Mouse (Mus musculus) stomach, postnatal 0 days (tissue): ENCODE data around the gene Inca1. TPM values are rescaled to one million over a fixed set of nuclear protein-coding genes. Genes with fewer than 3 reads are reported as not detected.

Source experiments
- ATAC-seq: fragments of 200-750 bp; cut with Nextera tagmentation; 2 replicates; pipeline ENCODE4 v1.8.0; 2017; ENCODE audit not compliant: low FRiP score, low TSS enrichment
- DNase-seq: peaks from one replicate; pipeline ENCODE4 v3.0.0-alpha.2; 2016; ENCODE audit warnings: low spot score
- H3K27ac ChIP-seq: fragments of 300-500 bp; sonication (generic); replicated peaks from 2 replicates; pipeline ENCODE4 v1.5.1; 2014; ENCODE audit warnings: mild to moderate bottlenecking, control low read depth
- H3K27me3 ChIP-seq: fragments of 300-500 bp; sonication (generic); 2 replicates; pipeline ENCODE4 v1.6.1; 2014; ENCODE audit warnings: low read length; ENCODE audit not compliant: control insufficient read depth, insufficient read depth
- H3K36me3 ChIP-seq: fragments of 300-500 bp; sonication (generic); 2 replicates; pipeline ENCODE4 v1.6.1; 2014; ENCODE audit warnings: low read length, mixed read lengths; ENCODE audit not compliant: control insufficient read depth, insufficient read depth
- H3K4me1 ChIP-seq: fragments of 300-500 bp; sonication (generic); replicated peaks from 2 replicates; pipeline ENCODE4 v1.6.1; 2014; ENCODE audit warnings: antibody characterized with exemption; ENCODE audit not compliant: control insufficient read depth, insufficient read depth
- H3K4me2 ChIP-seq: fragments of 300-500 bp; sonication (generic); replicated peaks from 2 replicates; pipeline ENCODE4 v1.6.1; 2014; ENCODE audit warnings: low read depth, mild to moderate bottlenecking, control low read depth, moderate library complexity
- H3K4me3 ChIP-seq: fragments of 300-500 bp; sonication (generic); 2 replicates; pipeline ENCODE4 v1.5.1; 2014; ENCODE audit warnings: low read depth, low read length, control low read depth
- H3K9ac ChIP-seq: fragments of 300-500 bp; sonication (generic); 2 replicates; pipeline ENCODE4 v1.6.1; 2014; ENCODE audit warnings: mild to moderate bottlenecking, low read length, control low read depth, mixed read lengths
- H3K9me3 ChIP-seq: fragments of 300-500 bp; sonication (generic); 2 replicates; pipeline ENCODE4 v1.6.1; 2016; ENCODE audit warnings: low read length; ENCODE audit not compliant: control insufficient read depth
- CTCF ChIP-seq: IDR thresholded peaks from 2 replicates; pipeline ENCODE4 v1.5.1; 2016; ENCODE audit warnings: antibody characterized with exemption, low read depth, mild to moderate bottlenecking, moderate library complexity
- EP300 ChIP-seq: optimal IDR thresholded peaks from 2 replicates; pipeline ENCODE3; 2016; ENCODE audit warnings: antibody characterized with exemption
- WGBS: fragments of 180-500 bp; shearing (Covaris S2); extraction: QIAGEN DNeasy Blood & Tissue Kit; methylation state at CpG from one replicate; pipeline ENCODE4 v1.1.7; 2014; 5-methylcytosine and 5-hydroxymethylcytosine counted together
- polyA plus RNA-seq: library from polyadenylated mRNA; unstranded; fragments of >200 nt; fragmentation: Nextera tagmentation; extraction: Ambion mirVana; gene quantifications from 2 replicates; pipeline ENCODE4 v1.2.1, GENCODE M21; 2015

Inca1 gene
- polyA plus RNA-seq, 1 experiment from 2014 or later = 1.6 TPM

DNA sequence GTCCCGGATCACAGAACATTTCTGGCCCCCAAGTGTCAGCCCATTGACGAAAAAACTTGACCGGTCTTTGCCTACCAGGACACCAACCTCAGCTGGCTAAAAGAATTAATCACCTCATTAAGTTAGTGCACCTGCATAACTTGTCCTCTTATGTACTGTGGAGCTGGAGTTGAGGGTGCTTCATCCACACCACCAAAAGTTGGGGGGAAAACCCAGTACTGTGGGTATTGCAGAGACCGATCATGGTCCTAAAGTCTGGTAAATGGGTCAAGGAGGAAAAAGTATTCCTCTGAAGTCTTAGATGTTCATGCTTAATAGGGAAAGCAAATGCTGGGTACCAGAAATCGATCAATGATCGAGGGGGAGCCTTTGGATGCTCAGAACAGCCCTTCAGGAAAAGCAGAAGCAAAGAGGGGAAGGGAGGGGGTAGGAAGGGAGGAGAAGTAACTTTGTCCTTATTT lies 47.0 kb downstream of the Inca1 start:
- Histone ChIP-seq H3K4me3 (peak overlapping the region; percentile 100), H3K4me2 (peak overlapping the region; percentile 90), H3K9ac (peak overlapping the region; percentile 99), H3K27ac (peak overlapping the region; percentile 100), H3K36me3 (peaks cover 14% of the 10 kb centered on the region), H3K27me3 (no peaks in the 10 kb centered on the region), H3K9me3 (no peaks in the 10 kb centered on the region), H3K4me1 (peaks cover 5% of the 10 kb centered on the region)
- DNase-seq = no peak
- WGBS = 23% methylated on average over 6 of the region's 6 CpGs
- TF ChIP-seq EP300 (no peak), CTCF (no peak)
- ATAC-seq = no peak

DNA sequence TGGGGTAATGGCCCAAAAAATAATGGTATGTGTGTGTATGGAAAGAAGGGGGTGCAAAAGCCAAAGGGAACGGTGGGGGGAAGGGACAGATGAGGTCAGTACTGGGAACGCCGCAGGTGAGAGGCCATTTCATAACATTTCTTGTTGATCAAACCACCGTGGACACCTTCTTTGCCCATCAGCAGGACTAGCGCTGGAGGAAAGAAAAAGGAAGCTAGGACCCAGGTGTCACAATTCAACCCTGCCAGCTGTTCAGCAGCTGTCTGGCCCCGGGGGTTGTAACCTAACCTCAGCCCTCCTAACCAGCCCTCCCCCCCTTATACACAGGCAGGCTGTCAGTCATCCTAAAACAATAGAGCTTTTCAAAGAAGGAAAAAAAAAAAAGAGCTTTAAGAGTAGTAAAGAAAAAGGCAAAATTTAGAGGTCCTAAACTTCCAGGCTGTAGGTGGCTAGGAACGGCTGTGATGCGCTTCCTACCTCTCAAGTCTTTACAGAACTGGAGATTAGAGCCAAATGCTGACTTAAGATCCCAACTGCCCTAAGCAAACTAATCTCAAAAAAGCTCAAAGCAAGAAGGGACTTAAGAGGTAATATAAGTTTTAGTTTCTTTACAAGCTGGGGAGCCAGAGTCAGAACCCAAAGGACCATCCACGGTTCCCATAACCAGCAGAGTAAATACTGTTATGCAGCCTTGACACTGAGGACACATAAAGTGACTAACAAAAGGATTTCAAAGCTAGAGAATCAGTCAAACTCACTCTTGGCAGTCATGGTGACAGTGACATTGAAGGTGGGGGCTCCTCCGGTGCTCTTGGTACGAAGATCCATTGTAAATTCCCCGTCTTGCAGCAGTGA lies 47.7 kb downstream of the Inca1 start:
- Histone ChIP-seq H3K36me3 (peaks cover 14% of the 10 kb centered on the region), H3K27me3 (no peaks in the 10 kb centered on the region), H3K4me2 (peak overlapping the region; percentile 90), H3K4me1 (peaks cover 5% of the 10 kb centered on the region), H3K27ac (peak overlapping the region; percentile 67), H3K9me3 (no peaks in the 10 kb centered on the region), H3K4me3 (peak overlapping the region; percentile 100), H3K9ac (peak overlapping the region; percentile 99; the same call in 1 of the 2 replicates)
- 37% methylated on average over 12 of the region's 12 CpGs for WGBS
- no peak for DNase-seq
- no peak for TF ChIP-seq EP300
- no peak for TF ChIP-seq CTCF
- ATAC-seq = no peak

DNA sequence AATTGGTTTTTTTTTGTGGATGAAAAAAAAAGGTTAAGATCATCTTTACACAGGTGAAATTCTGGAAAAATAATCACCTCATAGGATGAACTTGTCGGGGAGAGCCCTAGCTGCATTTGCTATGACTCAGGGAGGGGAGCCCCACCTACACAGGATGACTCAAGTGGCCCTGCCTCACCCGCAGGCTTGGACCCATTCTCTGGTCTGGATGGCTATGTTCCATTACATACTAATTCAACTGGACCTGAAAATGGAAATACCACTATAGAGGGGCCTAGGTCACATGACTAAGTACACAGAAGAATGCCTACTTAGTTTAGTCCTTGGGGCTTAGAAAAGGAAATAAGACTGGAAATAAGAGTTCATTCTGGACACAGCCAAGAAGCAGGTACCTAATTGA lies 48.6 kb downstream of the Inca1 start:
- WGBS = 22% methylated on average over 2 of the region's 2 CpGs
- peak overlapping the region; percentile 90 for H3K4me2 ChIP-seq
- ATAC-seq (no peak), DNase-seq (peak; percentile 62)
- H3K27ac ChIP-seq = peak overlapping the region; percentile 67
- no peaks in the 10 kb centered on the region; the same call in none of the 2 replicates for H3K4me1 ChIP-seq
- TF ChIP-seq EP300 (no peak), CTCF (no peak)
- H3K4me3 ChIP-seq = peak overlapping the region; percentile 13; the same call in 1 of the 2 replicates
- no peak overlapping the region; the same call in 1 of the 2 replicates for H3K9ac ChIP-seq
- peaks cover 14% of the 10 kb centered on the region for H3K36me3 ChIP-seq
- H3K9me3 ChIP-seq = no peaks in the 10 kb centered on the region
- H3K27me3 ChIP-seq = no peaks in the 10 kb centered on the region

DNA sequence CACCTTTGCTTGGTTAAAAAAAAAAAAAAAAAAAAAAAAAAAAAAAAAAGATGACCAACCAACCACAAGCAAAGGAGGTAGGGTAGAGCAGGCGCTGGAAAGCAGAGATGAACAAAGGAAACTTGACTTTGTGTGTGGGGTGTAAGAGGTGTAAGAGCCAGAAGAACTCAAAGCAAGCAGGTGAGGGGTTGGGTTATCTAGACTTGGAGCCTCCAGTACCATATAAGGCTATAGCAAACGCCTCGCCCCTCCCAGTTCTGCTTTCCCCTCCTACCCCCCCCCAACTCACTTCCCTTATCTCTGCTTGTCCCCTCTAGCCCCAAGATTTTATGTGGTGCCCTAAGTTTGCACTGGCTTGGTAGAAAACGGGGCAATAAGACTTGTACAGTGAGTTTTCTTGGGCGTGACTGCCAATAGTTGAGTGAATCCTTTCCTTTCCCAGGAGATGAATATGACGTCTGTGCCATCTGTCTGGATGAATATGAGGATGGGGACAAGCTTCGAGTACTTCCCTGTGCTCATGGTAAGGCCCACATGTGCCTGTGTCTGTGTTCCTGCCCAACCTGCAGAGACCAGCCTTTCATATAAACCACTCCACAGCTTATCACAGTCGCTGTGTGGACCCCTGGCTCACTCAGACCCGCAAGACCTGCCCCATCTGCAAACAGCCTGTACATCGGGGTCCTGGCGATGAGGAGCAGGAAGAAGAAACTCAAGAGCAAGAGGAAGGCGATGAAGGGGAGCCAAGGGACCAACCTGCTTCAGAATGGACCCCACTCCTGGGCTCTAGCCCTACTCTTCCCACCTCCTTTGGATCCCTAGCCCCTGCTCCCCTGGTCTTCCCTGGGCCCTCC lies 49.4 kb downstream of the Inca1 start:
- Histone ChIP-seq H3K4me3 (peak overlapping the region; percentile 13; the same call in 1 of the 2 replicates), H3K9ac (no peak overlapping the region; the same call in 1 of the 2 replicates), H3K4me1 (peaks cover 3% of the 10 kb centered on the region), H3K27me3 (no peaks in the 10 kb centered on the region), H3K4me2 (peak overlapping the region; percentile 27), H3K36me3 (peaks cover 14% of the 10 kb centered on the region), H3K9me3 (no peaks in the 10 kb centered on the region), H3K27ac (peak overlapping the region; percentile 79)
- WGBS = 50% methylated on average over 12 of the region's 12 CpGs
- ATAC-seq (no peak), DNase-seq (no peak)
- TF ChIP-seq EP300 (no peak), CTCF (no peak)

DNA sequence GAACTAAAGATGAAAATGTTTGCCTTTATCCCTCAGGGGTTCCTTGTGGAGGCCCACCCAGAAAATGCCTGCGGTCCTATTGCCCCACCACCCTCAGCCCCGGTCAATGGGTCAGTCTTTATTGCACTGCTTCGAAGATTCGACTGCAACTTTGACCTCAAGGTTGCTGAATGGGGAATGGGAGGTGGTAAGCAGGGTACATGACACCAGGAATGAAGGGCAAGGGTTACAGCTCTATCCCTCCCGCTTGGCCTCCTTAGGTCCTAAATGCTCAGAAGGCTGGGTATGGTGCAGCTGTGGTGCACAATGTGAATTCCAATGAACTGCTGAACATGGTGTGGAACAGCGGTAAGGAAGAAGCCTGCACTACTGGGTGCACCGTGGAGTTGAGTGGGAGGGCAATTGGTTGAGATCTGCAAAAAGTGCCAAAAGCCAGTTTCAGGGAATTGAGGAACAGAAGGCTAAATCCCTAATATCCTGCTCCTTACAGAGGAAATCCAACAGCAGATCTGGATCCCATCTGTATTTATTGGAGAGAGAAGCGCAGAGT lies 50.7 kb downstream of the Inca1 start:
- no peak for DNase-seq
- WGBS = 75% methylated on average over 8 of the region's 8 CpGs
- Histone ChIP-seq H3K27ac (peak overlapping the region; percentile 79; the same call in 1 of the 2 replicates), H3K4me3 (no peak overlapping the region), H3K4me1 (peaks cover 3% of the 10 kb centered on the region), H3K27me3 (no peaks in the 10 kb centered on the region), H3K9ac (no peak overlapping the region), H3K4me2 (no peak overlapping the region), H3K9me3 (no peaks in the 10 kb centered on the region), H3K36me3 (peaks cover 22% of the 10 kb centered on the region)
- TF ChIP-seq CTCF (no peak), EP300 (no peak)
- ATAC-seq = no peak
